ENCODE assay signal across 8 mouse cellular contexts in genomic region chr8:119798965-119799264, GRCm38 (mm10). TPM values are rescaled to one million over a fixed set of nuclear protein-coding genes. Genes with fewer than 3 reads are reported as not detected.
DNase-seq lines count a peak whose midpoint lies in the region; ATAC-seq and TF ChIP-seq lines count a peak whose summit lies in the region.

No protein-coding gene starts in this region.

- 70% methylated on average over 2 of the region's 2 CpGs for WGBS in heart, embryonic 12.5 days
- WGBS in forebrain, postnatal 0 days = 43% methylated on average over 2 of the region's 2 CpGs
- WGBS in liver, embryonic 13.5 days (ENCODE audit: insufficient replicate concordance) = 55% methylated on average over 2 of the region's 2 CpGs

- no peak for TF ChIP-seq RAD21 in CH12.LX (IDR thresholded peaks at IDR 0.05; ENCODE audit: low read depth, low read length)

- no peak for TF ChIP-seq EP300 in CH12.LX (IDR thresholded peaks at IDR 0.05; ENCODE audit: low read length)

- no peaks in the 10 kb centered on the region for H3K9me3 ChIP-seq in heart, embryonic 12.5 days (replicated peaks)
- peaks cover 4% of the 10 kb centered on the region for H3K9me3 ChIP-seq in CH12.LX (replicated peaks; ENCODE audit: low read length)
- H3K9me3 ChIP-seq in forebrain, postnatal 0 days (ENCODE audit: low read length) = no peaks in the 10 kb centered on the region
- H3K9me3 ChIP-seq in liver, embryonic 13.5 days (replicated peaks) = no peaks in the 10 kb centered on the region

- peak overlapping the region; percentile 52; the same call in 1 of the 2 replicates for H3K4me2 ChIP-seq in heart, embryonic 12.5 days
- peak overlapping the region; percentile 10; the same call in 1 of the 2 replicates for H3K4me2 ChIP-seq in CH12.LX (ENCODE audit: insufficient read depth, low read depth, poor library complexity, severe bottlenecking)
- H3K4me2 ChIP-seq in forebrain, postnatal 0 days (ENCODE audit: low read depth) = peak overlapping the region; percentile 38; the same call in 1 of the 2 replicates
- H3K4me2 ChIP-seq in liver, embryonic 13.5 days = peak overlapping the region; percentile 42

- in situ Hi-C loops in CH12.LX (cut with MboI; ENCODE audit: low pct_ligation_motif_present, low pct_unique_long_range_greater_than_20kb, low sequenced_read_pairs) = no loop called here

- H3K36me3 ChIP-seq in heart, embryonic 12.5 days = no peaks in the 10 kb centered on the region
- H3K36me3 ChIP-seq in CH12.LX (replicated peaks in 1 of 2; ENCODE audit: control insufficient read depth in 1 of 2, insufficient read depth in 1 of 2, low read length in 1 of 2) = no peaks in the 10 kb centered on the region
- no peaks in the 10 kb centered on the region for H3K36me3 ChIP-seq in forebrain, postnatal 0 days (ENCODE audit: insufficient read depth)
- no peaks in the 10 kb centered on the region for H3K36me3 ChIP-seq in liver, embryonic 13.5 days

- no peak overlapping the region for H3K4me3 ChIP-seq in heart, embryonic 12.5 days
- H3K4me3 ChIP-seq in CH12.LX (replicated peaks in 1 of 3; ENCODE audit: low read depth in 2 of 3, low read length in 2 of 3, poor library complexity in 1 of 3) = no peak overlapping the region
- no peak overlapping the region for H3K4me3 ChIP-seq in forebrain, postnatal 0 days (ENCODE audit: low read depth, low read length)
- H3K4me3 ChIP-seq in liver, embryonic 13.5 days (replicated peaks) = no peak overlapping the region

- H3K27ac ChIP-seq in heart, embryonic 12.5 days (ENCODE audit: poor library complexity, severe bottlenecking) = no peak overlapping the region
- H3K27ac ChIP-seq in CH12.LX (ENCODE audit: insufficient read depth, low read depth) = no peak overlapping the region
- H3K27ac ChIP-seq in forebrain, postnatal 0 days (ENCODE audit: low read depth, low read length) = peak overlapping the region; percentile 88
- H3K27ac ChIP-seq in liver, embryonic 13.5 days = no peak overlapping the region

- dilution Hi-C loops in CH12.LX (cut with MboI; ENCODE audit: extremely low pct_ligation_motif_present, extremely low pct_unique_long_range_greater_than_20kb, low sequenced_read_pairs) = no loop called here

- DNase-seq in heart, postnatal 4 days = no peak
- no peak for DNase-seq in CH12.LX (ENCODE audit: extremely low read depth)
- no peak for DNase-seq in forebrain, postnatal 0 days
- DNase-seq in liver, embryonic 13.5 days = no peak
- DNase-seq in ovary, adult 18-20 months (ENCODE audit: low spot score) = no peak
- DNase-seq in right cerebral cortex, postnatal 36 days (ENCODE audit: low spot score in 2 of 2) = no peak

- no peak for TF ChIP-seq POLR2A in CH12.LX (IDR thresholded peaks at IDR 0.05; ENCODE audit: low read depth, low read length)

- no peak overlapping the region for H3K9ac ChIP-seq in heart, embryonic 12.5 days
- H3K9ac ChIP-seq in CH12.LX (ENCODE audit: insufficient read depth, low read depth) = no peak overlapping the region
- no peak overlapping the region for H3K9ac ChIP-seq in forebrain, postnatal 0 days
- peak overlapping the region; percentile 17; the same call in 1 of the 2 replicates for H3K9ac ChIP-seq in liver, embryonic 13.5 days

- no peaks in the 10 kb centered on the region for H3K27me3 ChIP-seq in heart, embryonic 12.5 days (replicated peaks)
- no peaks in the 10 kb centered on the region for H3K27me3 ChIP-seq in CH12.LX (replicated peaks)
- H3K27me3 ChIP-seq in forebrain, postnatal 0 days (ENCODE audit: insufficient read depth, low read length) = no peaks in the 10 kb centered on the region
- H3K27me3 ChIP-seq in liver, embryonic 13.5 days = 0 out of 2 replicates have a peak, but pooled peaks cover 3% of the 10 kb centered on the region

- peaks cover 11% of the 10 kb centered on the region for H3K4me1 ChIP-seq in heart, embryonic 12.5 days (replicated peaks)
- H3K4me1 ChIP-seq in CH12.LX (ENCODE audit: control insufficient read depth in 1 of 2, insufficient read depth in 2 of 2) = peaks cover 7 to 24% of the 10 kb centered on the region in 2 experiments
- peaks cover 17% of the 10 kb centered on the region for H3K4me1 ChIP-seq in forebrain, postnatal 0 days (ENCODE audit: insufficient read depth)
- H3K4me1 ChIP-seq in liver, embryonic 13.5 days (replicated peaks) = peaks cover 16% of the 10 kb centered on the region

- ATAC-seq in heart, embryonic 12.5 days (ENCODE audit: insufficient number of reproducible peaks, low FRiP score) = no peak
- no peak for ATAC-seq in forebrain, postnatal 0 days
- 0 out of 2 replicates have a peak, but pooled peaks have one; percentile 13 for ATAC-seq in liver, embryonic 13.5 days (ENCODE audit: low read depth)
- ATAC-seq in frontal cortex, adult (ENCODE audit: low TSS enrichment) = no peak

- no peaks in the 10 kb centered on the region for H3K79me2 ChIP-seq in CH12.LX (replicated peaks; ENCODE audit: control insufficient read depth, extremely low read depth, insufficient read depth, poor library complexity, severe bottlenecking)

- no peak for TF ChIP-seq CTCF in CH12.LX (conservative IDR thresholded peaks at IDR 0.05 in 1 of 2, IDR thresholded peaks at IDR 0.05 in 1 of 2; ENCODE audit: low read depth in 2 of 2, low read length in 2 of 2)
- TF ChIP-seq CTCF in forebrain, postnatal 0 days (IDR thresholded peaks at IDR 0.05; ENCODE audit: low read depth) = no peak

TF ChIP-seq in CH12.LX, 34 proteins besides CTCF, POLR2A, EP300 and RAD21:
- TF ChIP-seq MEF2A (IDR thresholded peaks at IDR 0.05; ENCODE audit: borderline replicate concordance, low read depth, low read length) = no peak
- TF ChIP-seq POLR2AphosphoS2 (IDR thresholded peaks at IDR 0.05; ENCODE audit: low read depth, low read length) = no peak
- no peak for TF ChIP-seq MXI1 (IDR thresholded peaks at IDR 0.05; ENCODE audit: low read depth, low read length)

RNA-seq across cellular contexts. Expression of gene Tldc1, which starts 20.7 kb away (rescaled TPM):
- polyA plus RNA-seq in heart, embryonic 12.5 days (2016; fragmentation: Nextera tagmentation; extraction: Ambion mirVana) = 14.6 and 14.8 TPM in 2 replicates
- total RNA-seq in heart, postnatal 4 days (2021) = 1 to 10 TPM; 9.0 to 9.2 TPM
- total RNA-seq in CH12.LX (2012; rRNA removed) = 7.8 and 10.4 TPM in 2 replicates
- total RNA-seq in CH12.LX (2014; rRNA removed) = 5.8 and 7.7 TPM in 2 replicates
- polyA plus RNA-seq in CH12.LX (2012; ENCODE audit: insufficient read length, low read depth) = 3.8 and 8.1 TPM in 2 replicates
- 21.0 and 21.1 TPM in 2 replicates for total RNA-seq in forebrain, postnatal 0 days (2014; rRNA removed)
- polyA plus RNA-seq in forebrain, postnatal 0 days (2015; fragmentation: Nextera tagmentation; extraction: Ambion mirVana) = 6.8 and 9.4 TPM in 2 replicates
- polyA plus RNA-seq in liver, embryonic 13.5 days (2015; fragmentation: Nextera tagmentation; extraction: Ambion mirVana) = 4.3 and 4.5 TPM in 2 replicates

RNA-seq across cellular contexts. Expression of gene Cotl1, which starts 41.4 kb away (rescaled TPM):
- polyA plus RNA-seq in heart, embryonic 12.5 days (2016; fragmentation: Nextera tagmentation; extraction: Ambion mirVana) = 40.6 and 54.2 TPM in 2 replicates
- total RNA-seq in heart, postnatal 4 days (2021) = 10 to 100 TPM; 51.5 to 56.0 TPM
- total RNA-seq in CH12.LX (2012; rRNA removed) (59.6 and 69.1 TPM in 2 replicates), CH12.LX (2014; rRNA removed) (135 and 139 TPM in 2 replicates)
- polyA plus RNA-seq in CH12.LX (2012; ENCODE audit: insufficient read length, low read depth) = 349 and 375 TPM in 2 replicates
- total RNA-seq in forebrain, postnatal 0 days (2014; rRNA removed) = 177 and 224 TPM in 2 replicates
- 134 and 156 TPM in 2 replicates for polyA plus RNA-seq in forebrain, postnatal 0 days (2015; fragmentation: Nextera tagmentation; extraction: Ambion mirVana)
- 28.7 and 32.8 TPM in 2 replicates for polyA plus RNA-seq in liver, embryonic 13.5 days (2015; fragmentation: Nextera tagmentation; extraction: Ambion mirVana)
